Mouse (Mus musculus): ENCODE data around the gene Srpk1. TPM values are rescaled to one million over a fixed set of nuclear protein-coding genes. Genes with fewer than 3 reads are reported as not detected.

The Srpk1 gene
- 106 TPM for polyA plus RNA-seq (2014; fragmentation: Illumina TruSeq; extraction: RNeasy Lipid Tissue Mini Kit (QIAGEN cat#74804); ENCODE audit: low read depth, low replicate concordance)

GRCm38 (mm10) chr17:28622300-28622759 lies at the start of gene Srpk1:
Gene Srpk1, minus strand, starts transcription at chr17:28622709.

GRCm38 (mm10) chr17:28575244-28576125 lies 47.0 kb downstream of the Srpk1 start, which contains the start of gene Lhfpl5:
Gene Lhfpl5, plus strand, starts transcription at chr17:28575641.

GRCm38 (mm10) chr17:28560598-28560997 lies 61.9 kb downstream of the Srpk1 start, which contains the start of gene Clps:
Gene Clps, minus strand, starts transcription at chr17:28560766.

GRCm38 (mm10) chr17:28549111-28549510 lies 73.4 kb downstream of the Srpk1 start, which contains the start of gene Clpsl2:
Gene Clpsl2, plus strand, starts transcription at chr17:28549411.

Other genes with a start within 250 kb of the Srpk1 start
- gene Fkbp5, start 105.2 kb downstream of the Srpk1 start, polyA plus RNA-seq (2014; fragmentation: Illumina TruSeq; extraction: RNeasy Lipid Tissue Mini Kit (QIAGEN cat#74804); ENCODE audit: low read depth, low replicate concordance) = 60.7 TPM
- gene Armc12, start 91.9 kb downstream of the Srpk1 start, polyA plus RNA-seq (2014; fragmentation: Illumina TruSeq; extraction: RNeasy Lipid Tissue Mini Kit (QIAGEN cat#74804); ENCODE audit: low read depth, low replicate concordance) = not detected
- gene Clpsl2, start 73.3 kb downstream of the Srpk1 start, polyA plus RNA-seq (2014; fragmentation: Illumina TruSeq; extraction: RNeasy Lipid Tissue Mini Kit (QIAGEN cat#74804); ENCODE audit: low read depth, low replicate concordance) = not detected
- gene Clps, start 61.9 kb downstream of the Srpk1 start, polyA plus RNA-seq (2014; fragmentation: Illumina TruSeq; extraction: RNeasy Lipid Tissue Mini Kit (QIAGEN cat#74804); ENCODE audit: low read depth, low replicate concordance) = 1.6 TPM
- 0.76 TPM for gene Lhfpl5, start 47.1 kb downstream of the Srpk1 start, polyA plus RNA-seq (2014; fragmentation: Illumina TruSeq; extraction: RNeasy Lipid Tissue Mini Kit (QIAGEN cat#74804); ENCODE audit: low read depth, low replicate concordance)
- gene Slc26a8, start 67.5 kb upstream of the Srpk1 start, polyA plus RNA-seq (2014; fragmentation: Illumina TruSeq; extraction: RNeasy Lipid Tissue Mini Kit (QIAGEN cat#74804); ENCODE audit: low read depth, low replicate concordance) = 0.82 TPM
- 77.4 TPM for gene Mapk14, start 68.6 kb upstream of the Srpk1 start, polyA plus RNA-seq (2014; fragmentation: Illumina TruSeq; extraction: RNeasy Lipid Tissue Mini Kit (QIAGEN cat#74804); ENCODE audit: low read depth, low replicate concordance)
- gene AC170998.1, start 103.4 kb upstream of the Srpk1 start, polyA plus RNA-seq (2014; fragmentation: Illumina TruSeq; extraction: RNeasy Lipid Tissue Mini Kit (QIAGEN cat#74804); ENCODE audit: low read depth, low replicate concordance) = 2.0 TPM
- 10.0 TPM for gene Mapk13, start 146.6 kb upstream of the Srpk1 start, polyA plus RNA-seq (2014; fragmentation: Illumina TruSeq; extraction: RNeasy Lipid Tissue Mini Kit (QIAGEN cat#74804); ENCODE audit: low read depth, low replicate concordance)
- gene Brpf3, start 178.4 kb upstream of the Srpk1 start, polyA plus RNA-seq (2014; fragmentation: Illumina TruSeq; extraction: RNeasy Lipid Tissue Mini Kit (QIAGEN cat#74804); ENCODE audit: low read depth, low replicate concordance) = 41.6 TPM
- gene Pnpla1, start 235.7 kb upstream of the Srpk1 start, polyA plus RNA-seq (2014; fragmentation: Illumina TruSeq; extraction: RNeasy Lipid Tissue Mini Kit (QIAGEN cat#74804); ENCODE audit: low read depth, low replicate concordance) = not detected

Measured in adrenal gland, adult 10 weeks (tissue).